Mouse (Mus musculus) ES-E14 (cell line): ENCODE data around the gene Igf2bp3.

ENCODE experiments used
- CHD2 ChIP-seq: IDR thresholded peaks from 2 replicates; pipeline ENCODE4 v1.6.1; 2014; ENCODE audit warnings: mild to moderate bottlenecking, low read depth, low read length, inconsistent platforms
- HCFC1 ChIP-seq: IDR thresholded peaks from 2 replicates; pipeline ENCODE4 v1.6.1; 2012; ENCODE audit warnings: low read length, inconsistent platforms, borderline replicate concordance; ENCODE audit not compliant: insufficient read depth
- MAFK ChIP-seq: IDR thresholded peaks from 2 replicates; pipeline ENCODE4 v1.6.1; 2014; ENCODE audit warnings: mild to moderate bottlenecking, low read depth, low read length, inconsistent platforms; ENCODE audit not compliant: insufficient read depth
- ZC3H11A ChIP-seq: IDR thresholded peaks from 2 replicates; pipeline ENCODE4 v1.6.1; 2012; ENCODE audit warnings: low read depth, mild to moderate bottlenecking, inconsistent platforms, low read length, borderline replicate concordance
- ZNF384 ChIP-seq: IDR thresholded peaks from 2 replicates; pipeline ENCODE4 v1.6.1; 2012; ENCODE audit warnings: low read depth, low read length, inconsistent platforms

DNA sequence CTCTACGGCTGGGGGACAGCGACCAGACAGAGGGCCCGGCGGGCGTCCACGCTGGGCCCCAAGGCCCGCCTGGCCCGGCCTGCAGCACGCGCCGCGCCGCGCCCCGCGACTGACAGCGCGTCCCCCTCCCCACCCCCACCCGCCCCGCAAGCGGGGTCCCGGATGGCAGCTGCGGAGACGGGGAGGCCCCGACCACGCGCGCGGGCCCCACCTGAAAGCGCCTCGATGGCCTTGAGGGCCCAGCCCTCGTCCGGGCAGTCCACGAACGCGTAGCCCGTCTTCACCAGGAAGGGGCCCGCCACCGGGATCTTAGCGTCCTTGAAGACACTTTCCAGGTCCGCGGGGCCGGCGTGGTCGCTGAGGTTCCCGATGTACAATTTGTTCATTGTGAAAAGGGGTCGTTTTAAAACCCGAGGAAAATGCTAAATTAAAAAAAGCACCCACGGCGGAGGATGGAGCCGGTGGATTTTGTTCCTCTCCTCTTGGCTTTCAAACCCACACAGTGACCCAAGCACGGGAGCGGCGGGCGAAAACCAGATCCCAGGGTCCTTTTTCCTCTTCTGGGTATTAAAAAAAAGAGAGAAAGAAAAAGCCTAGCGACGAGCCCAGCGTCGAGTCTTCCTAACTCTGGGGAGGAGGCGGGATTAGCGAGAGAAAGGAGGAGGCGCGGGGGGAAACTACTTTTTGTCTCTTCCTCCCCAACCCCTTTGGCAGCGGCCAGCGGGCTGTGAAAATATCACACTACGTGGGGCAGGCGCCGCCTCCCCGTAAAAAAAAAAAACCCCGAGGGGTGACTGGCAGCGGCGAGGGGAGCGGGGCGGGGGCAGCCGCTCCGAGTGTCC is 450 bp downstream of the Igf2bp3 start:
- TF ChIP-seq ZNF384 (no peak), CHD2 (no peak), MAFK (0 out of 2 replicates have a peak, but pooled peaks have one; percentile 11), ZC3H11A (no peak), HCFC1 (no peak)
